In genomic region chr14:79985137-79985670, GRCm38 (mm10) we compare ENCODE assay signal across 17 mouse cellular contexts.
"Had no signal": no experiment of that assay in that cellular context is flagged by ENCODE, and none has a peak within 500 bp of the region (broad histone marks: within the 10 kb centered on the region; RNA-seq: fewer than 3 reads in every experiment).

No protein-coding gene starts in this region.

- H3K9ac ChIP-seq: limb, embryonic 12.5 days; limb, embryonic 15.5 days; liver, embryonic 13.5 days; neural tube, embryonic 12.5 days; neural tube, embryonic 15.5 days had no signal

- H3K27me3 ChIP-seq: limb, embryonic 12.5 days; limb, embryonic 15.5 days; liver, embryonic 13.5 days; megakaryocyte, embryonic 14.5 days; neural tube, embryonic 12.5 days; neural tube, embryonic 15.5 days had no signal

- H3K4me1 ChIP-seq: limb, embryonic 12.5 days; limb, embryonic 15.5 days; liver, embryonic 13.5 days; megakaryocyte, embryonic 14.5 days; neural tube, embryonic 12.5 days; neural tube, embryonic 15.5 days had no signal

- H3K36me3 ChIP-seq: limb, embryonic 12.5 days; limb, embryonic 15.5 days; liver, embryonic 13.5 days; midbrain, embryonic 10.5 days; neural tube, embryonic 12.5 days; neural tube, embryonic 15.5 days had no signal

- H3K4me3 ChIP-seq: limb, embryonic 12.5 days; limb, embryonic 15.5 days; liver, embryonic 13.5 days; megakaryocyte, embryonic 14.5 days; midbrain, embryonic 10.5 days; neural tube, embryonic 12.5 days; neural tube, embryonic 15.5 days had no signal

- DNase-seq: kidney, adult 18-20 months; kidney, adult 9 months; kidney, postnatal 14 days; liver, embryonic 13.5 days; lung, adult 18-20 months; midbrain, embryonic 14.5 days; right cerebral cortex, adult 18-20 months; right cerebral cortex, postnatal 25 days; thymus, postnatal 25 days had no signal

- H3K4me2 ChIP-seq: limb, embryonic 12.5 days; limb, embryonic 15.5 days; liver, embryonic 13.5 days; neural tube, embryonic 12.5 days; neural tube, embryonic 15.5 days had no signal

- ATAC-seq: lung, postnatal 0 days had no signal

- H3K27ac ChIP-seq: limb, embryonic 12.5 days; limb, embryonic 15.5 days; liver, embryonic 13.5 days; macrophage; midbrain, embryonic 10.5 days; neural tube, embryonic 12.5 days; neural tube, embryonic 15.5 days had no signal

- H3K9me3 ChIP-seq: limb, embryonic 12.5 days; limb, embryonic 15.5 days; liver, embryonic 13.5 days; midbrain, embryonic 10.5 days; neural tube, embryonic 12.5 days; neural tube, embryonic 15.5 days had no signal
